ENCODE assay signal across 8 mouse cellular contexts in the genomic region with DNA sequence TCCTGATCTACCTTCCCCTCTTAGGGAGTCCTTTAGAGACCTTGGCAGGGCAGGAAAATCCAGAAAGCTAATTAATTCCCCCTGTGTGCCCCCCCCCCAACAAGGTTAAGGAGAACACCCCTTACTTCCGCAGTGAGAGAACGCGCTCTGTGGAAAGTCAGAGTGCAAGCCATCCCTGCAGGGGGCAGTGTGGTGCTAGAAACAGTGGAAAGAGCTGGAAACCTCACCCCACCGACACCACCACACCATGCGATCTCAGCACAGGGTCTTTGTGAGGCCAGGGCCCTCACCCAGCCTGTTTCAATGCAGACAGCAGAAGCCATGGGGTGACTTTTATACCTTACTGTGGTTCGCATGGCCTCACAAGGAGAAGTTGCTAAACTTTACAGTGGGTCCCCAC. TPM values are rescaled to one million over a fixed set of nuclear protein-coding genes. Genes with fewer than 3 reads are reported as not detected.
A peak's percentile ranks its signal among the peaks of the same experiment; 100 is the strongest.
DNase-seq lines count a peak whose midpoint lies in the region; ATAC-seq and TF ChIP-seq lines count a peak whose summit lies in the region.

No protein-coding gene starts in this region.

- 13% methylated on average over 6 of the region's 6 CpGs for WGBS in embryonic facial prominence, embryonic 12.5 days
- 13% methylated on average over 6 of the region's 6 CpGs for WGBS in heart, embryonic 11.5 days (ENCODE audit: insufficient replicate concordance)
- 10% methylated on average over 6 of the region's 6 CpGs for WGBS in liver, embryonic 14.5 days (ENCODE audit: insufficient replicate concordance)
- WGBS in neural tube, embryonic 12.5 days: 16% methylated on average over 6 of the region's 6 CpGs

- no peaks in the 10 kb centered on the region for H3K27me3 ChIP-seq in embryonic facial prominence, embryonic 12.5 days
- peaks cover 5% of the 10 kb centered on the region for H3K27me3 ChIP-seq in heart, embryonic 11.5 days (ENCODE audit: control insufficient read depth, insufficient read depth, low read length)
- H3K27me3 ChIP-seq in liver, embryonic 14.5 days (ENCODE audit: control insufficient read depth, insufficient read depth, low read length): no peaks in the 10 kb centered on the region
- H3K27me3 ChIP-seq in neural tube, embryonic 12.5 days (replicated peaks): no peaks in the 10 kb centered on the region

- no peak overlapping the region for H3K27ac ChIP-seq in embryonic facial prominence, embryonic 12.5 days
- H3K27ac ChIP-seq in heart, embryonic 11.5 days (ENCODE audit: low read depth, low read length): no peak overlapping the region
- H3K27ac ChIP-seq in liver, embryonic 14.5 days: no peak overlapping the region
- H3K27ac ChIP-seq in neural tube, embryonic 12.5 days: no peak overlapping the region

- no peaks in the 10 kb centered on the region for H3K9me3 ChIP-seq in embryonic facial prominence, embryonic 12.5 days
- H3K9me3 ChIP-seq in heart, embryonic 11.5 days (replicated peaks; ENCODE audit: control insufficient read depth, low read length): no peaks in the 10 kb centered on the region
- no peaks in the 10 kb centered on the region for H3K9me3 ChIP-seq in liver, embryonic 14.5 days (ENCODE audit: control insufficient read depth, low read length)
- H3K9me3 ChIP-seq in neural tube, embryonic 12.5 days: no peaks in the 10 kb centered on the region

- H3K9ac ChIP-seq in embryonic facial prominence, embryonic 12.5 days: no peak overlapping the region
- H3K9ac ChIP-seq in heart, embryonic 11.5 days (ENCODE audit: low read depth, low read length): no peak overlapping the region
- H3K9ac ChIP-seq in liver, embryonic 14.5 days (replicated peaks): no peak overlapping the region
- H3K9ac ChIP-seq in neural tube, embryonic 12.5 days: no peak overlapping the region

- no peak overlapping the region for H3K4me3 ChIP-seq in embryonic facial prominence, embryonic 12.5 days
- H3K4me3 ChIP-seq in heart, embryonic 11.5 days (ENCODE audit: low read depth, low read length): no peak overlapping the region
- no peak overlapping the region for H3K4me3 ChIP-seq in liver, embryonic 14.5 days (ENCODE audit: insufficient read depth in 1 of 2, low read depth in 2 of 2, low read length in 2 of 2)
- no peak overlapping the region for H3K4me3 ChIP-seq in neural tube, embryonic 12.5 days

- no peak for TF ChIP-seq EP300 in liver, embryonic 14.5 days (IDR thresholded peaks at IDR 0.05; ENCODE audit: low read depth)

- peak; percentile 77 for TF ChIP-seq CTCF in liver, embryonic 14.5 days (IDR thresholded peaks at IDR 0.05; ENCODE audit: low read depth)

- H3K4me1 ChIP-seq in embryonic facial prominence, embryonic 12.5 days: no peaks in the 10 kb centered on the region
- peaks cover 12% of the 10 kb centered on the region; the same call in 1 of the 2 replicates for H3K4me1 ChIP-seq in heart, embryonic 11.5 days (ENCODE audit: control insufficient read depth, insufficient read depth, low read length)
- no peaks in the 10 kb centered on the region for H3K4me1 ChIP-seq in liver, embryonic 14.5 days (replicated peaks; ENCODE audit: control insufficient read depth in 2 of 2, insufficient read depth in 2 of 2, low read length in 1 of 2)
- H3K4me1 ChIP-seq in neural tube, embryonic 12.5 days: no peaks in the 10 kb centered on the region

- 0 out of 2 replicates have a peak, but pooled peaks have one; percentile 44 for ATAC-seq in embryonic facial prominence, embryonic 12.5 days (ENCODE audit: insufficient number of reproducible peaks, insufficient read depth, low FRiP score, low TSS enrichment)
- ATAC-seq in heart, embryonic 11.5 days (replicated peaks; ENCODE audit: insufficient number of reproducible peaks, low FRiP score, low TSS enrichment): 0 out of 2 replicates have a peak, but pooled peaks have one; percentile 50
- ATAC-seq in liver, embryonic 14.5 days (ENCODE audit: insufficient read depth): no peak
- peak; percentile 63 for ATAC-seq in neural tube, embryonic 12.5 days (ENCODE audit: low FRiP score, low read depth)

- H3K4me2 ChIP-seq in embryonic facial prominence, embryonic 12.5 days (replicated peaks): no peak overlapping the region
- no peak overlapping the region for H3K4me2 ChIP-seq in heart, embryonic 11.5 days
- H3K4me2 ChIP-seq in liver, embryonic 14.5 days (ENCODE audit: low read depth): no peak overlapping the region
- H3K4me2 ChIP-seq in neural tube, embryonic 12.5 days (replicated peaks): no peak overlapping the region

- no peaks in the 10 kb centered on the region for H3K36me3 ChIP-seq in embryonic facial prominence, embryonic 12.5 days
- H3K36me3 ChIP-seq in heart, embryonic 11.5 days (ENCODE audit: control insufficient read depth, insufficient read depth, low read length): no peaks in the 10 kb centered on the region
- H3K36me3 ChIP-seq in liver, embryonic 14.5 days (replicated peaks; ENCODE audit: control insufficient read depth, insufficient read depth, low read depth): no peaks in the 10 kb centered on the region
- no peaks in the 10 kb centered on the region for H3K36me3 ChIP-seq in neural tube, embryonic 12.5 days

- peak; percentile 74 for DNase-seq in ovary, postnatal 10 days (ENCODE audit: low spot score)
- no peak for DNase-seq in ovary, adult 18-20 months (ENCODE audit: low spot score)
- DNase-seq in kidney, postnatal 10 days: peak; percentile 92
- DNase-seq in liver, embryonic 14.5 days (ENCODE audit: low read depth in 3 of 3, low spot score in 3 of 3): peak in 1 of 3 experiments; percentile 11
- DNase-seq in thymus, postnatal 0 days (ENCODE audit: low spot score): peak; percentile 57

RNA-seq across cellular contexts. Expression of gene D430019H16Rik, which starts 44.2 kb away (rescaled TPM):
- 3.6 and 3.9 TPM in 2 replicates for polyA plus RNA-seq in embryonic facial prominence, embryonic 12.5 days (2016; fragmentation: Nextera tagmentation; extraction: Ambion mirVana)
- polyA plus RNA-seq in heart, embryonic 11.5 days (2014; fragmentation: Nextera tagmentation; extraction: Ambion mirVana): 0.86 and 1.4 TPM in 2 replicates
- polyA plus RNA-seq in liver, embryonic 14.5 days (2012; rRNA removed): 0.23 and 0.26 TPM in 2 replicates
- 0.03 TPM in 2 replicates for polyA plus RNA-seq in liver, embryonic 14.5 days (2014; fragmentation: Nextera tagmentation; extraction: Ambion mirVana)
- polyA plus RNA-seq in neural tube, embryonic 12.5 days (2016; fragmentation: Nextera tagmentation; extraction: Ambion mirVana): 6.9 and 8.4 TPM in 2 replicates
- 0.19 and 0.36 TPM in 2 replicates for polyA plus RNA-seq in thymus, postnatal 0 days (2015; fragmentation: Nextera tagmentation; extraction: Ambion mirVana)
